Mouse (Mus musculus): ENCODE measurements around the gene Tmem45b. TPM values are rescaled to one million over a fixed set of nuclear protein-coding genes. Genes with fewer than 3 reads are reported as not detected.

The Tmem45b gene
- total and polyA plus RNA-seq, 2 experiments from 2014 or later: 0.13 TPM; not detected in 1

GRCm38 (mm10) chr9:31412165-31412564 lies 52.1 kb downstream of the Tmem45b start:
- no peak for TF ChIP-seq CTCF (IDR thresholded peaks at IDR 0.05; ENCODE audit: low read depth)
- WGBS: 90% methylated on average over 4 of the region's 4 CpGs

GRCm38 (mm10) chr9:31405217-31405616 lies 59.0 kb downstream of the Tmem45b start:
- 65% methylated on average over 6 of the region's 6 CpGs for WGBS
- Histone ChIP-seq H3K4me1 (ENCODE audit: insufficient read depth, low read length) (no peaks in the 10 kb centered on the region), H3K4me2 (ENCODE audit: low read depth, low read length) (no peak overlapping the region), H3K9me3 (ENCODE audit: low read length) (no peaks in the 10 kb centered on the region), H3K27me3 (ENCODE audit: insufficient read depth, low read length) (no peaks in the 10 kb centered on the region), H3K36me3 (ENCODE audit: insufficient read depth, low read length) (peaks cover 77% of the 10 kb centered on the region), H3K9ac (replicated peaks; ENCODE audit: low read length) (no peak overlapping the region), H3K27ac (no peak overlapping the region), H3K4me3 (ENCODE audit: low read length) (no peak overlapping the region)
- DNase-seq (ENCODE audit: low spot score) (peak; percentile 37), ATAC-seq (no peak)
- peak; percentile 69 for TF ChIP-seq CTCF (IDR thresholded peaks at IDR 0.05; ENCODE audit: low read depth)

More at GRCm38 (mm10) chr9:31412165-31412564, 52.1 kb downstream of the Tmem45b start:
- Histone ChIP-seq H3K36me3 (ENCODE audit: insufficient read depth, low read length) (peaks cover 78% of the 10 kb centered on the region), H3K27ac (no peak overlapping the region), H3K9ac (replicated peaks; ENCODE audit: low read length) (no peak overlapping the region), H3K4me3 (ENCODE audit: low read length) (no peak overlapping the region), H3K27me3 (ENCODE audit: insufficient read depth, low read length) (no peaks in the 10 kb centered on the region), H3K9me3 (ENCODE audit: low read length) (no peaks in the 10 kb centered on the region), H3K4me1 (ENCODE audit: insufficient read depth, low read length) (no peaks in the 10 kb centered on the region), H3K4me2 (ENCODE audit: low read depth, low read length) (no peak overlapping the region)
- DNase-seq (ENCODE audit: low spot score) (no peak), ATAC-seq (no peak)

- TF ChIP-seq CTCF (IDR thresholded peaks at IDR 0.05; ENCODE audit: low read depth): peak; percentile 16; the same call in 1 of the 2 replicates
- 82% methylated on average over 2 of the region's 2 CpGs for WGBS
These were observed 60.0 kb downstream of the Tmem45b start for GRCm38 (mm10) chr9:31404311-31404710.

GRCm38 (mm10) chr9:31400441-31400840 lies 63.8 kb downstream of the Tmem45b start:
- DNase-seq (ENCODE audit: low spot score) (peak; percentile 82), ATAC-seq (no peak)
- Histone ChIP-seq H3K36me3 (ENCODE audit: insufficient read depth, low read length) (peaks cover 79% of the 10 kb centered on the region), H3K27me3 (ENCODE audit: insufficient read depth, low read length) (no peaks in the 10 kb centered on the region), H3K9me3 (ENCODE audit: low read length) (no peaks in the 10 kb centered on the region), H3K9ac (replicated peaks; ENCODE audit: low read length) (no peak overlapping the region), H3K4me1 (ENCODE audit: insufficient read depth, low read length) (no peaks in the 10 kb centered on the region), H3K4me3 (ENCODE audit: low read length) (no peak overlapping the region), H3K4me2 (ENCODE audit: low read depth, low read length) (no peak overlapping the region), H3K27ac (no peak overlapping the region)
- 45% methylated on average over 4 of the region's 4 CpGs for WGBS
- peak; percentile 83 for TF ChIP-seq CTCF (IDR thresholded peaks at IDR 0.05; ENCODE audit: low read depth)

More at GRCm38 (mm10) chr9:31404311-31404710, 60.0 kb downstream of the Tmem45b start:
- no peak overlapping the region for H3K27ac ChIP-seq
- no peak overlapping the region for H3K9ac ChIP-seq (replicated peaks; ENCODE audit: low read length)
- no peak overlapping the region for H3K4me2 ChIP-seq (ENCODE audit: low read depth, low read length)
- ATAC-seq (no peak), DNase-seq (ENCODE audit: low spot score) (no peak)
- H3K9me3 ChIP-seq (ENCODE audit: low read length): no peaks in the 10 kb centered on the region
- no peaks in the 10 kb centered on the region for H3K27me3 ChIP-seq (ENCODE audit: insufficient read depth, low read length)
- peaks cover 73% of the 10 kb centered on the region for H3K36me3 ChIP-seq (ENCODE audit: insufficient read depth, low read length)
- H3K4me3 ChIP-seq (ENCODE audit: low read length): no peak overlapping the region
- no peaks in the 10 kb centered on the region for H3K4me1 ChIP-seq (ENCODE audit: insufficient read depth, low read length)

- Histone ChIP-seq H3K4me1 (ENCODE audit: insufficient read depth, low read length) (peaks cover 11% of the 10 kb centered on the region), H3K9me3 (ENCODE audit: low read length) (no peaks in the 10 kb centered on the region), H3K27ac (no peak overlapping the region), H3K9ac (replicated peaks; ENCODE audit: low read length) (no peak overlapping the region), H3K4me3 (ENCODE audit: low read length) (peak overlapping the region; percentile 77), H3K36me3 (ENCODE audit: insufficient read depth, low read length) (peaks cover 13% of the 10 kb centered on the region; the same call in 1 of the 2 replicates), H3K4me2 (ENCODE audit: low read depth, low read length) (peak overlapping the region; percentile 86), H3K27me3 (ENCODE audit: insufficient read depth, low read length) (no peaks in the 10 kb centered on the region)
- WGBS: 95% methylated on average over 5 of the region's 5 CpGs
- TF ChIP-seq CTCF (IDR thresholded peaks at IDR 0.05; ENCODE audit: low read depth): no peak
- DNase-seq (ENCODE audit: low spot score) (no peak), ATAC-seq (no peak)
These were observed 77.1 kb downstream of the Tmem45b start for GRCm38 (mm10) chr9:31387206-31387605.

- peak overlapping the region; percentile 49; the same call in 1 of the 2 replicates for H3K27ac ChIP-seq
- 0 out of 2 replicates have a peak, but pooled peaks cover 7% of the 10 kb centered on the region for H3K36me3 ChIP-seq (ENCODE audit: insufficient read depth, low read length)
- DNase-seq (ENCODE audit: low spot score): no peak
- H3K4me2 ChIP-seq (ENCODE audit: low read depth, low read length): peak overlapping the region; percentile 86
- H3K27me3 ChIP-seq (ENCODE audit: insufficient read depth, low read length): no peaks in the 10 kb centered on the region
- TF ChIP-seq CTCF (IDR thresholded peaks at IDR 0.05; ENCODE audit: low read depth): no peak
- peak overlapping the region; percentile 90 for H3K9ac ChIP-seq (replicated peaks; ENCODE audit: low read length)
- H3K9me3 ChIP-seq (ENCODE audit: low read length): no peaks in the 10 kb centered on the region
- 12% methylated on average over 35 of the region's 44 CpGs for WGBS
- peak overlapping the region; percentile 77 for H3K4me3 ChIP-seq (ENCODE audit: low read length)
- H3K4me1 ChIP-seq (ENCODE audit: insufficient read depth, low read length): peaks cover 11% of the 10 kb centered on the region
- ATAC-seq: peak; percentile 83
These were observed 77.7 kb downstream of the Tmem45b start for GRCm38 (mm10) chr9:31386368-31387180.

Measured in hindbrain, postnatal 0 days (tissue).